Mouse (Mus musculus) bone marrow macrophage, adult 2 months (primary cell): ENCODE measurements at regions not wholly inside any gene's neighbourhood (a gene's known extent, or its start where the extent isn't known, plus 50 kb on each side); places are given as distances from the start of the nearest gene placed in this dataset.

Experiments
- CTCF ChIP-seq: IDR thresholded peaks from 2 replicates; pipeline ENCODE4 v1.5.1; 2012; ENCODE audit warnings: low read depth, mild to moderate bottlenecking, low read length, moderate library complexity
- POLR2A ChIP-seq: IDR thresholded peaks from 2 replicates; pipeline ENCODE4 v1.6.1; 2012; ENCODE audit warnings: mild to moderate bottlenecking, low read depth, low read length, borderline replicate concordance

DNA sequence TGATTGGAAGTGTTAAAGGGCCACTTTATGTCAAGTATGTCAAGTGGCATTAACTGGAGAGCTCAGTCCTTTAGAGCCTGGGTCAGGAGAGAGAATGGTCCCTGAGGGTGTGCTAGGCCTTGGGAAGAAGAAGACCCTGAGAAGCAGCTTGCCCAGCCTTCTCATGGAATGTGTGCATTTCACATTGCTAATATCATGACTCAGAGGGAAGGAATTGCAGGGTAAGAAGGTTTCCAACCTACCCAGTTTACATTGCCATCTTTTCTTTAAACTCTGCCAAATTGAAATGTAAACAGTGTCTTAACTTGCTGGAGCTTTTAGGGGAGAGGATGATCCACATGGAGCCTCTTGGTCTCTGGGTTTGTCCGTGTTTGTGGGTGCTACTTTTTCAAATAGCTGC is 117.9 kb upstream of the Sesn3 start:
- TF ChIP-seq CTCF (no peak), POLR2A (no peak)
